Mouse (Mus musculus): ENCODE data around the gene Lrpprc. TPM values are rescaled to one million over a fixed set of nuclear protein-coding genes. Genes with fewer than 3 reads are reported as not detected.

Lrpprc gene
- total RNA-seq, 2 experiments from 2014 or later: 152 to 158 TPM

GRCm38 (mm10) chr17:84675204-84675603, 115.4 kb downstream of the Lrpprc start:
- intact Hi-C loops (cut with DNase I): no loop called here
- DNase-seq: no peak

GRCm38 (mm10) chr17:84674048-84674447, 116.5 kb downstream of the Lrpprc start:
- intact Hi-C loops (cut with DNase I): no loop called here
- DNase-seq: no peak

- intact Hi-C loops (cut with DNase I): no loop called here
- no peak for DNase-seq
These were observed 117.9 kb downstream of the Lrpprc start for GRCm38 (mm10) chr17:84672376-84673369.

GRCm38 (mm10) chr17:84667848-84668247, 122.7 kb downstream of the Lrpprc start:
- DNase-seq: no peak
- intact Hi-C loops (cut with DNase I): no loop called here

- no peak for DNase-seq
- intact Hi-C loops (cut with DNase I): no loop called here
These were observed 124.9 kb downstream of the Lrpprc start for GRCm38 (mm10) chr17:84665691-84666090.

- DNase-seq: no peak
- intact Hi-C loops (cut with DNase I): no loop called here
These were observed 125.5 kb downstream of the Lrpprc start for GRCm38 (mm10) chr17:84665053-84665452.

GRCm38 (mm10) chr17:84658951-84659350, 131.6 kb downstream of the Lrpprc start:
- intact Hi-C loops (cut with DNase I): no loop called here

GRCm38 (mm10) chr17:84658195-84658594, 132.4 kb downstream of the Lrpprc start:
- DNase-seq: no peak
- intact Hi-C loops (cut with DNase I): no loop called here

More at GRCm38 (mm10) chr17:84658951-84659350, 131.6 kb downstream of the Lrpprc start:
- no peak for DNase-seq

GRCm38 (mm10) chr17:84657782-84658181, 132.8 kb downstream of the Lrpprc start:
- intact Hi-C loops (cut with DNase I): no loop called here
- no peak for DNase-seq

GRCm38 (mm10) chr17:84657422-84657732, 133.2 kb downstream of the Lrpprc start:
- no peak for DNase-seq
- intact Hi-C loops (cut with DNase I): no loop called here

- no peak for DNase-seq
- intact Hi-C loops (cut with DNase I): no loop called here
These were observed 133.8 kb downstream of the Lrpprc start for GRCm38 (mm10) chr17:84656653-84657421.

GRCm38 (mm10) chr17:84656205-84656604, 134.4 kb downstream of the Lrpprc start:
- intact Hi-C loops (cut with DNase I): no loop called here
- no peak for DNase-seq

Other genes starting within 250 kb of the Lrpprc start
- 1 to 10 TPM; 4.3 to 5.0 TPM for gene Dync2li1, start 164.3 kb downstream of the Lrpprc start, total RNA-seq (2021)
- not detected for gene Abcg8, start 114.5 kb downstream of the Lrpprc start, total RNA-seq (2021)
- not detected for gene Abcg5, start 107.8 kb downstream of the Lrpprc start, total RNA-seq (2021)
- gene Ppm1b, start 166.0 kb upstream of the Lrpprc start, total RNA-seq (2021): 10 to 100 TPM; 88.4 to 88.8 TPM
- gene Slc3a1, start 237.6 kb upstream of the Lrpprc start, total RNA-seq (2021): under 1 TPM in 1 of 2 experiments, not detected in 1; 0.17 TPM

Data from heart, postnatal 10 days (tissue).